Mouse (Mus musculus) G1E (cell line): ENCODE results near the gene Gpr82. TPM values are rescaled to one million over a fixed set of nuclear protein-coding genes. Genes with fewer than 3 reads are reported as not detected.

Experiments
- ATAC-seq: 2 replicates; pipeline ENCODE4 v1.8.0; 2016; ENCODE audit warnings: mild to moderate bottlenecking; ENCODE audit not compliant: insufficient number of reproducible peaks, poor library complexity, low FRiP score, severe bottlenecking; ENCODE audit errors: extremely low read depth
- DNase-seq: peaks from one replicate; pipeline ENCODE4 v3.0.0; 2012; ENCODE audit warnings: low spot score
- H3K27me3 ChIP-seq: 2 replicates; pipeline ENCODE4 v1.6.1; 2012; ENCODE audit warnings: mild to moderate bottlenecking, low read length, inconsistent platforms; ENCODE audit not compliant: insufficient read depth
- H3K36me3 ChIP-seq: replicated peaks from 2 replicates; pipeline ENCODE3; 2012; ENCODE audit warnings: mild to moderate bottlenecking, inconsistent platforms
- H3K4me1 ChIP-seq: 2 replicates; pipeline ENCODE4 v1.6.1; 2012; ENCODE audit warnings: low read depth, low read length, inconsistent platforms, mixed read lengths; ENCODE audit not compliant: insufficient read depth
- H3K4me3 ChIP-seq: 2 replicates; pipeline ENCODE4 v1.5.1; 2012; ENCODE audit warnings: low read depth, mild to moderate bottlenecking, inconsistent platforms, low read length, moderate library complexity, mixed read lengths
- H3K9me3 ChIP-seq: replicated peaks from 2 replicates; pipeline ENCODE4 v1.6.1; 2012; ENCODE audit warnings: inconsistent platforms
- CTCF ChIP-seq: IDR thresholded peaks from 2 replicates; pipeline ENCODE4 v1.5.1; 2012; ENCODE audit warnings: low read depth, low read length, inconsistent platforms, mixed read lengths
- GATA1 ChIP-seq: IDR thresholded peaks from 2 replicates; pipeline ENCODE4 v1.6.1; 2012; ENCODE audit warnings: borderline replicate concordance, low read length, inconsistent platforms, mixed read lengths
- GATA2 ChIP-seq: IDR thresholded peaks from 2 replicates; pipeline ENCODE4 v1.6.1; 2012; ENCODE audit warnings: low read depth, low read length, inconsistent platforms, borderline replicate concordance
- POLR2AphosphoS5 ChIP-seq: IDR thresholded peaks from 2 replicates; pipeline ENCODE4 v1.6.1; 2012; ENCODE audit warnings: low read depth, low read length, inconsistent platforms; ENCODE audit not compliant: insufficient replicate concordance
- TAL1 ChIP-seq: conservative IDR thresholded peaks from 2 replicates; pipeline ENCODE4 v1.6.1; 2012; ENCODE audit warnings: low read depth, low read length, inconsistent platforms, mixed read lengths
- polyA plus RNA-seq: library from polyadenylated mRNA; stranded (reverse); fragments of >175 nt; gene quantifications from 2 replicates; pipeline ENCODE4 v1.2.3, GENCODE M21; 2012
- total RNA-seq, 2 experiments: library from RNA; stranded (forward) in 1 of 2; stranded (reverse) in 1 of 2; fragments of 200-1000 nt in 1 of 2; fragments of >200 nt in 1 of 2; fragmentation: Nextera tagmentation in 1 of 2; gene quantifications; 2 replicates each; pipeline ENCODE4 v1.2.3; 2014 to 2017

Gene Gpr82
- total RNA-seq (2014; fragmentation: Nextera tagmentation) (not detected in 2 replicates), total RNA-seq (2017) (0.11 TPM in 1 of 2 replicates, not detected in the other), polyA plus RNA-seq (not detected in 2 replicates)

DNA sequence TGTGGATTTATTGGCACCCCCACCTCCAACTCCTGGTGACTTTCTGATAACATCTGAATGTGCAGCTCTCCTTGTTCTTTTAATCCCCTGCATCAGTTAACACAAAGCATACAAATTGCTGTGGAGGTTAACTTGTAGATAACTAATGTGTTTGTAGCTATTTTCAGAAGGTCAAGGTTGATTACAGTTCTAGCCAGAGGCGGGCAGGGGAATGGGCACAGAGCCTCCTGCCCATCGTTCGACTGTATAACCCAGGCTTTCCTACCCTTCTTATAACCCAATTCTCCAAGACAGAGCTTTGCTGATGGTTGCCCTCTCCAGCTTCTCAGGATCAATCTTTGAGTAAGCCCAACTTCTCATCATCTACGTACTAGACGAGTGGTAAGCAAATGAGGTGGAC is at the start of gene Gpr82:
TSS of gene Gpr82 (plus strand) at position 301 of the 400 bp plus-strand sequence.
- Histone ChIP-seq H3K27me3 (no peaks in the 10 kb centered on the region), H3K9me3 (no peaks in the 10 kb centered on the region), H3K4me1 (peaks cover 34% of the 10 kb centered on the region), H3K4me3 (no peak within 1 kb of the TSS), H3K36me3 (no peaks in the 10 kb centered on the region)
- no peak for TF ChIP-seq POLR2AphosphoS5
- TF ChIP-seq GATA2: no peak
- no peak for TF ChIP-seq GATA1
- TF ChIP-seq CTCF: no peak
- no peak for TF ChIP-seq TAL1
- no peak for DNase-seq
- no peak for ATAC-seq

- no peak for ATAC-seq
- H3K27me3 ChIP-seq: no peaks in the 10 kb centered on the region
- no peaks in the 10 kb centered on the region for H3K9me3 ChIP-seq
- no peaks in the 10 kb centered on the region for H3K36me3 ChIP-seq
- H3K4me3 ChIP-seq: no peak overlapping the region
- no peak for DNase-seq
- TF ChIP-seq POLR2AphosphoS5 (no peak), TAL1 (no peak), GATA2 (no peak), CTCF (no peak), GATA1 (no peak)
- peaks cover 18% of the 10 kb centered on the region; the same call in 1 of the 2 replicates for H3K4me1 ChIP-seq
These were observed 49.0 kb upstream of the Gpr82 start for GRCm38 (mm10) chrX:13612115-13612514.

DNA sequence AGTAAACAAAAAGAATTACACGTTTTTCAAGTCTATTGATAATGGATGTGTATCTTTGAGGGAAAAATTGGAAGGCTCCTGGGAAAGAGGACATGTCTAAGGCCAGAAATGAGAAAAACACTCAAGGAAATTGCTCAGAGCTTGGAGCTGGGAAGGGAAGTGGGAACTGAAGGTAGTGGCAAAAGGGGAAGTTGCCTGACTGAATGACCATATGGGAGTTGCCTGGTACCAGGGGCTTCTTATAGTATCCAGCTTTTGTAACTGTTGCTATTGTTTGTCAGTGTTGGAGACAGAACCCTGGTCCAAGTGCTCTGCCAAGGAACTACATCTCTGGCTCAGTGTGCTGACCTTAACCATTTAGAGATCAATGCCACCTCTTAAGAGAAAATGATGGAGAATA is 44.4 kb upstream of the Gpr82 start:
- Histone ChIP-seq H3K27me3 (no peaks in the 10 kb centered on the region), H3K4me1 (peaks cover 26% of the 10 kb centered on the region), H3K36me3 (no peaks in the 10 kb centered on the region), H3K9me3 (no peaks in the 10 kb centered on the region), H3K4me3 (no peak overlapping the region)
- TF ChIP-seq TAL1 (no peak), GATA1 (no peak), POLR2AphosphoS5 (no peak), CTCF (no peak), GATA2 (no peak)
- DNase-seq: no peak
- no peak for ATAC-seq

- Histone ChIP-seq H3K27me3 (no peaks in the 10 kb centered on the region), H3K36me3 (no peaks in the 10 kb centered on the region), H3K9me3 (no peaks in the 10 kb centered on the region), H3K4me1 (peaks cover 26% of the 10 kb centered on the region), H3K4me3 (no peak overlapping the region)
- TF ChIP-seq GATA1 (no peak), CTCF (no peak), POLR2AphosphoS5 (no peak), TAL1 (no peak), GATA2 (no peak)
- ATAC-seq (no peak), DNase-seq (no peak)
These were observed 43.9 kb upstream of the Gpr82 start for GRCm38 (mm10) chrX:13617294-13617693.

DNA sequence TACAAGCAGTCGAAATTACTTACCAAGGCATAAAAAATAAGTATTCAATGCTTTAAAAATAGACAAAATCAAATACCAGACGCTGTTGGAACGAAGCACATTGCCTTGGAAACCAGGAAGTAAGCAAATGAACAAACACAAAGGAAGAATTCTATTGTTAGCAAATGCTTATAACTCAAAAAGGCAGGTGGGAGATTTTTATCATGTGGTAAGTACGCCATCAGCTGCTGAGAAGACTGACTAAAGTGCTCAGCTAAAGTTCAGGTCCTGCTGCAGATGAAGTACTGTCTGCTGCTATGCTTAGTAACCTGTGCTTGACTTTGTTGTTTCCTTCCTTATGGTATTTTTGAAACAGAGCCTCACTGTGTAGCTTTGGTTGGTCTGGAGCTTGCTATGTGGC is 42.7 kb upstream of the Gpr82 start:
- TF ChIP-seq CTCF: no peak
- TF ChIP-seq GATA2: no peak
- TF ChIP-seq GATA1: no peak
- TF ChIP-seq TAL1: no peak
- TF ChIP-seq POLR2AphosphoS5: no peak
- DNase-seq (no peak), ATAC-seq (no peak)
- Histone ChIP-seq H3K4me1 (peaks cover 26% of the 10 kb centered on the region), H3K36me3 (no peaks in the 10 kb centered on the region), H3K9me3 (no peaks in the 10 kb centered on the region), H3K4me3 (no peak overlapping the region), H3K27me3 (no peaks in the 10 kb centered on the region)

GRCm38 (mm10) chrX:13621473-13621872 is 39.7 kb upstream of the Gpr82 start:
- no peak overlapping the region for H3K4me3 ChIP-seq
- TF ChIP-seq GATA2 (no peak), TAL1 (no peak), CTCF (no peak), POLR2AphosphoS5 (no peak), GATA1 (no peak)
- no peak for DNase-seq
- no peak; the same call in 1 of the 2 replicates for ATAC-seq
- no peaks in the 10 kb centered on the region for H3K36me3 ChIP-seq
- no peaks in the 10 kb centered on the region for H3K27me3 ChIP-seq
- no peaks in the 10 kb centered on the region for H3K9me3 ChIP-seq
- peaks cover 29% of the 10 kb centered on the region for H3K4me1 ChIP-seq

GRCm38 (mm10) chrX:13622654-13623053 is 38.5 kb upstream of the Gpr82 start:
- peaks cover 18% of the 10 kb centered on the region for H3K4me1 ChIP-seq
- DNase-seq (no peak), ATAC-seq (no peak)
- TF ChIP-seq GATA1: no peak
- TF ChIP-seq POLR2AphosphoS5: no peak
- no peak for TF ChIP-seq GATA2
- no peak for TF ChIP-seq TAL1
- no peak for TF ChIP-seq CTCF
- H3K27me3 ChIP-seq: no peaks in the 10 kb centered on the region
- no peaks in the 10 kb centered on the region for H3K9me3 ChIP-seq
- no peaks in the 10 kb centered on the region for H3K36me3 ChIP-seq
- H3K4me3 ChIP-seq: no peak overlapping the region
